Mouse (Mus musculus) liver, embryonic 12.5 days (tissue): Measurements from ENCODE around the gene Rars2. TPM values are rescaled to one million over a fixed set of nuclear protein-coding genes. Genes with fewer than 3 reads are reported as not detected.
A peak's percentile ranks its signal among the peaks of the same experiment; 100 is the strongest.
"Not testable (repeated sequence)": the region's sequence is repeated elsewhere in the genome, so short reads cannot be mapped to it uniquely, and the experiment has no call there.

Source experiments
- ATAC-seq: fragments of 200-750 bp; cut with Nextera tagmentation; 2 replicates; pipeline ENCODE4 v1.8.0; 2017; ENCODE audit warnings: moderate number of reproducible peaks, mild to moderate bottlenecking, moderate library complexity
- H3K27ac ChIP-seq: fragments of 300-500 bp; sonication (generic); 2 replicates; pipeline ENCODE4 v1.5.1; 2016; ENCODE audit warnings: mild to moderate bottlenecking
- H3K27me3 ChIP-seq: fragments of 300-500 bp; sonication (generic); replicated peaks from 2 replicates; pipeline ENCODE4 v1.6.1; 2016; ENCODE audit warnings: mild to moderate bottlenecking, moderate library complexity
- H3K36me3 ChIP-seq: fragments of 300-500 bp; sonication (generic); 2 replicates; pipeline ENCODE4 v1.6.1; 2016; ENCODE audit warnings: mild to moderate bottlenecking, moderate library complexity
- H3K4me1 ChIP-seq: fragments of 300-500 bp; sonication (generic); 2 replicates; pipeline ENCODE4 v1.6.1; 2016
- H3K4me2 ChIP-seq: fragments of 300-500 bp; sonication (generic); 2 replicates; pipeline ENCODE4 v1.6.1; 2016; ENCODE audit warnings: mild to moderate bottlenecking, moderate library complexity
- H3K4me3 ChIP-seq: fragments of 300-500 bp; sonication (generic); 2 replicates; pipeline ENCODE4 v1.5.1; 2016; ENCODE audit warnings: mild to moderate bottlenecking, moderate library complexity
- H3K9ac ChIP-seq: fragments of 300-500 bp; sonication (generic); 2 replicates; pipeline ENCODE4 v1.6.1; 2016; ENCODE audit warnings: mild to moderate bottlenecking, moderate library complexity
- H3K9me3 ChIP-seq: fragments of 300-500 bp; sonication (generic); replicated peaks from 2 replicates; pipeline ENCODE4 v1.6.1; 2016; ENCODE audit warnings: mild to moderate bottlenecking, moderate library complexity
- WGBS: fragments of 180-500 bp; shearing (Covaris S2); methylation state at CpG from one replicate; pipeline ENCODE4 v1.1.7; 2016; ENCODE audit not compliant: insufficient replicate concordance; 5-methylcytosine and 5-hydroxymethylcytosine counted together
- polyA plus RNA-seq: library from polyadenylated mRNA; unstranded; fragments of >200 nt; fragmentation: Nextera tagmentation; extraction: Ambion mirVana; gene quantifications from 2 replicates; pipeline ENCODE4 v1.2.1, GENCODE M21; 2016

The Rars2 gene
- polyA plus RNA-seq, result 50.9 and 51.3 TPM in 2 replicates

DNA sequence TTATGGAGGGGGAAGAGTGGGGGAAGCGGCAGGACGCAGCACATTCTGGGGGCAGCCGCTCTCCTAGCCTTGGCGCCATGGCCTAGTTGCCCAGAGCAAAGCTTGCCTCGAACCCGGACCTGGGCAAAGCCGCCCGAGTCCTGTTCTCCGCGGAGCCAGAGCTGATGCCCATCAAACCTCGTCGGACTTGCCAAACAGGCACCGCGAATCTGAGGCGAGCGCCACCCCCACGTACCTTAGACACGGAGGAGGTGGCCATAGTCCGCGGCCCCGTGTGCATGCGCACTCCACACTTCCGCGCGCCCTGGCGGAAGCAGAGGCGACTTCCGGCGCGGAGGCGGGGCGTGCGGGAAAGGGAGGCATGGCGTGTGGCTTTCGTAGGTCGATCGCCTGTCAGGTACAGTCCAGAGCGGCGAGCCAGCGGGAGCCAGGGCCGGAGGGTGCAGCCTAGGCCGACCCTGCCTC lies at the start of gene Rars2, which contains the start of gene Orc3:
Gene Rars2, plus strand, starts transcription at position 328 of the 465 bp plus-strand sequence.
Gene Orc3, minus strand, starts transcription at position 315 of the 465 bp plus-strand sequence.
- under 1% methylated on average over 42 of the region's 42 CpGs for WGBS
- Histone ChIP-seq H3K9ac (peak within 1 kb of the TSS; percentile 87), H3K4me2 (peak within 1 kb of the TSS; percentile 85), H3K27ac (peak within 1 kb of the TSS; percentile 88), H3K4me3 (peak within 1 kb of the TSS; percentile 75), H3K4me1 (peaks cover 34% of the 10 kb centered on the region), H3K27me3 (no peaks in the 10 kb centered on the region), H3K36me3 (peaks cover 7% of the 10 kb centered on the region), H3K9me3 (no peaks in the 10 kb centered on the region)
- ATAC-seq, result peak; percentile 98

DNA sequence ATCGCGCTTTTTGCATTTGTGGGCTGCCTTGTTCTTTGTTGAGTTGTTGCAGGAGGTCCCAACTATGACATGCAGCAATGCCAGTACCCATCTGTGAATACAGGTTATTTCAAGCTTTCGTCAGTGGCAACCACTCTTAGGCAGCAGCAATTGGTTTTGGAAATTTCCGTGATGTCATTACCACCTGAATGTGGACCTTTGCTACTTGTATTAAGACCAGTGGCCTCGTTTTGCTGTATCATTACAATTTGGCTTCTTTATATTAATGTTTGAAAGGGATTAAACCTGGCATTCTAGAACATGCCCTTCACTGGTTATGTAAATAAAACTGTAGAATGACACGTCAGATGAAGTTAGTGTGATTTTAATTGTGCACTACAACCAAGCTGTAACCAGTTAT lies 48.5 kb upstream of the Rars2 start:
- no peaks in the 10 kb centered on the region for H3K27me3 ChIP-seq
- H3K9me3 ChIP-seq, result no peaks in the 10 kb centered on the region
- H3K36me3 ChIP-seq, result peaks cover 84% of the 10 kb centered on the region
- no peak overlapping the region for H3K4me3 ChIP-seq
- no peak for ATAC-seq
- H3K27ac ChIP-seq, result no peak overlapping the region
- H3K9ac ChIP-seq, result no peak overlapping the region
- WGBS, result 91% methylated on average over 6 of the region's 6 CpGs
- no peak overlapping the region for H3K4me2 ChIP-seq
- H3K4me1 ChIP-seq, result peaks cover 2% of the 10 kb centered on the region; the same call in 1 of the 2 replicates

DNA sequence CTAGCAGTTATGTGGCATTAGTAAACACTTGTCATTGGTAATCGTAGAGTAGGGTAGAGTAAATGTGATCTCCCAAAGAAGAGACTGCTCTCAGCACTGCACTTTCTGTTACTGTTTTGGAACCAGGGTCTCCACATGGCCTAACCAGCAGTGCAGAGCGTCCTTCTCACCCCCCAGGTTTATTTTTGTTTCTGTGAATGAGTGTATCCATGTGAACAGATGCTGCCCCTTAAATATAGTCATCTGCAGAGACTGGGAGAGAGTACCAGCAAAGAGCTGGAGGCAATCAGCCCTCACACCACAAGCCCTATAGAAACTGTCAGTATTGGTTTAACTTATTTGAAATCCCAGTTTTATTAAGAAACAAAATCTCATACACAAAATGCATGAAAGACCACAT lies 41.9 kb upstream of the Rars2 start:
- Histone ChIP-seq H3K9ac (no peak overlapping the region), H3K4me2 (no peak overlapping the region), H3K27ac (no peak overlapping the region), H3K9me3 (no peaks in the 10 kb centered on the region), H3K36me3 (peaks cover 98% of the 10 kb centered on the region), H3K4me1 (no peaks in the 10 kb centered on the region), H3K27me3 (no peaks in the 10 kb centered on the region), H3K4me3 (no peak overlapping the region)
- WGBS, result 75% methylated on average over 2 of the region's 2 CpGs
- ATAC-seq, result no peak

DNA sequence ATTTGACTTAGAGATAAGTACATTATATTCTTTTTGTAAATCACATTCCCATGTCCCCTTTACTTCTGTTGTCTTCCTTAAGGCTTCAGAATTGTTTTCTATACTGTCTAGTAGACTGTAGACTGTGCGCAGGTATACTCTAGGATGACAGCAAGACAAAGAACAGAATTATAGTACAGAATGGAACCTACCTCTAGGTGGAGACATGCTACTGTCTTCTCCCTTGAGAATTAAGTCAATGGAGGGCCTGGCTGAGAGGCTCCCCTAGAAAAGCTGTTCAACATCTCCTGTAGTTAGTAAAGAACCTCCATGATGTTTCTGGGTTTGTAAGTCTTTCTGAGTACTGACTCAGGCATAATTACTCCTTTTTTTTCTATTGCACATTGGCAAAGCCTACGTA lies 37.7 kb upstream of the Rars2 start:
- no peak for ATAC-seq
- H3K36me3 ChIP-seq, result peaks cover 95% of the 10 kb centered on the region
- 94% methylated on average over 2 of the region's 2 CpGs for WGBS
- peaks cover 2% of the 10 kb centered on the region; the same call in 1 of the 2 replicates for H3K4me1 ChIP-seq
- no peak overlapping the region for H3K27ac ChIP-seq
- H3K4me2 ChIP-seq, result no peak overlapping the region
- no peaks in the 10 kb centered on the region for H3K27me3 ChIP-seq
- H3K9ac ChIP-seq, result no peak overlapping the region
- H3K4me3 ChIP-seq, result no peak overlapping the region
- no peaks in the 10 kb centered on the region for H3K9me3 ChIP-seq

DNA sequence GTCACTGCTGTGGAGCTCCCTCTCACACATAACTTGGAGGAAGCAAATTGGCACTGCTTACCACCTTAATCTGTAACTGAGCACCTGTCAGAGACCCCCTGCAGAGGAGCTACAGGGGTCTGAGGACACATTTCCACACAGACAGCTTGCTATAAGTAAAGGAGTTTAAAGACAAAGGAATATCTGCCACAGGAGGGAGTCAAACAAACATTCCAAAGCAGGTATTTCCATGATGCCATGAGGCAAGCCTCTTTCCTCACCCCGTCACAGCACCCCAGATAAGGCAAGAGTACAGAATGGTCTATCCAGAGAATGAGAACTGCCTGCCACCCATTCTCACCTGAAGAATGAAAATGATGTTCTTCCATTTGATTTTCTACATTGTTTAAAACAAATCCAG lies 35.5 kb upstream of the Rars2 start:
- no peak for ATAC-seq
- peaks cover 96% of the 10 kb centered on the region for H3K36me3 ChIP-seq
- no peak overlapping the region for H3K4me3 ChIP-seq
- H3K9ac ChIP-seq, result no peak overlapping the region
- no peaks in the 10 kb centered on the region for H3K9me3 ChIP-seq
- H3K4me1 ChIP-seq, result peaks cover 3% of the 10 kb centered on the region; the same call in 1 of the 2 replicates
- H3K4me2 ChIP-seq, result no peak overlapping the region
- H3K27me3 ChIP-seq, result no peaks in the 10 kb centered on the region
- WGBS, result 74% methylated on average over 1 of the region's 1 CpGs
- no peak overlapping the region for H3K27ac ChIP-seq

DNA sequence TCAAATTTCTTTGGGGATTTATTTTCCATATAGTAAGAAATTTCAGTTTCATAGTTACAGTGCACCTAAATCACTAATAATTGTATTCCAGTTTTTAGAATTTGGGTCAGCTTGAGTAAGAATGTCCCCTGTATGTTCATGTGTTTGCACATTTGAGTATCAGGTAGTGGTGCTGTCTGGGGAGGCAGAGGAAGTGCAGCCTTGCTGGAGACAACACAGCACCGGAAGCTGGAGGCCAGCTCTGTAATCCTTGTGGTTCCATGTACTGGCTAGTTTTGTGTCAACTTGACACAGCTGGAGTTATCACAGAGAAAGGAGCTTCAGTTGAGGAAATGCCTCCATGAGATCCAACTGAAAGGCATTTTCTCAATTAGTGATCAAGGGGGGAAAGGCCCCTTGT lies 33.3 kb upstream of the Rars2 start:
- not testable (repeated sequence) for H3K9me3 ChIP-seq, H3K9ac ChIP-seq, H3K4me1 ChIP-seq, H3K4me2 ChIP-seq, H3K27me3 ChIP-seq, ATAC-seq, H3K27ac ChIP-seq, H3K4me3 ChIP-seq
- peaks cover 89% of the 10 kb centered on the region for H3K36me3 ChIP-seq
- whole genome bisulfite sequencing, result 33% methylated on average over 1 of the region's 1 CpGs

DNA sequence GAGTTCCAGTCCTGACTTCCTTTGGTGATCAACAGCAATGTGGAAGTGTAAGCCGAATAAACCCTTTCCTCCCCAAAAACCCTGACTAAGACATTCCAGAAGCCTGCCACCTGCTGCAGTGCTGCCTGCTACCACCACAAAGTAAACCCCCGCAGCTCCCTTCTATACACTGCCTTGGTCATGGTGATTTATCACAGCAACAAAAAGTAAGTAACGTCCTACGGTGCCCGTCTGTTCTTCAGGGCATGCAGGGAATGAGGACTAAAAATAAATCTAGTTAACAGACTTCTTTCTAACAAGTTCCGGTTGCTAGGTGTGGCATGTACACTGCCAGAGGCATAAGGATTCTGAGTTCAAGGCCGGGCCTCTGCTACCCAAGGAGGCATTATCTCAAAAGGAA lies 32.8 kb upstream of the Rars2 start:
- H3K27me3 ChIP-seq, result no peaks in the 10 kb centered on the region
- H3K4me2 ChIP-seq, result no peak overlapping the region
- no peak overlapping the region for H3K4me3 ChIP-seq
- peaks cover 87% of the 10 kb centered on the region for H3K36me3 ChIP-seq
- WGBS, result 64% methylated on average over 7 of the region's 7 CpGs
- H3K9ac ChIP-seq, result no peak overlapping the region
- H3K27ac ChIP-seq, result no peak overlapping the region
- no peak for ATAC-seq
- H3K9me3 ChIP-seq, result no peaks in the 10 kb centered on the region
- H3K4me1 ChIP-seq, result peaks cover 3% of the 10 kb centered on the region; the same call in 1 of the 2 replicates

DNA sequence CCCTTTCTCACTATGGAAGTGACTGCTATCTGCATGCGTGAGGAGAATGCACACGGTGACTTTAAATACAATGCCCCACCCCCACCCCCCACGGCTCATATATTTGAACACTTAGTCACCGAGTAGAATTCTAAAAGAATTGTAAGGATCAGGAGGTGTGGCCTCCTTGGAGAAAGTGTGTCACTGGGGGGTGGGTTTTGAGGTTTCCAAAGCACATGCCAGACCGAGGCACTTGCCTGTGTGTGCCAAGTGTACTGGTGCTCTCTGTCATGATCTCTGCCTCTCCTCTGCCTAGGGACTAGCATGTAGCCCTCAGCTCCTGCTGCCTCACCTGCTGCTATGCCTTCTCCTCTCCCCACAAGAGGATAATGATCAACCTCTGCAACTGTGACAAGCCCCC lies 32.3 kb upstream of the Rars2 start:
- ATAC-seq, result no peak
- no peaks in the 10 kb centered on the region for H3K9me3 ChIP-seq
- no peak overlapping the region for H3K4me3 ChIP-seq
- no peak overlapping the region for H3K9ac ChIP-seq
- 63% methylated on average over 5 of the region's 5 CpGs for WGBS
- peaks cover 3% of the 10 kb centered on the region; the same call in 1 of the 2 replicates for H3K4me1 ChIP-seq
- H3K27me3 ChIP-seq, result no peaks in the 10 kb centered on the region
- H3K36me3 ChIP-seq, result peaks cover 87% of the 10 kb centered on the region
- H3K27ac ChIP-seq, result no peak overlapping the region
- no peak overlapping the region for H3K4me2 ChIP-seq

DNA sequence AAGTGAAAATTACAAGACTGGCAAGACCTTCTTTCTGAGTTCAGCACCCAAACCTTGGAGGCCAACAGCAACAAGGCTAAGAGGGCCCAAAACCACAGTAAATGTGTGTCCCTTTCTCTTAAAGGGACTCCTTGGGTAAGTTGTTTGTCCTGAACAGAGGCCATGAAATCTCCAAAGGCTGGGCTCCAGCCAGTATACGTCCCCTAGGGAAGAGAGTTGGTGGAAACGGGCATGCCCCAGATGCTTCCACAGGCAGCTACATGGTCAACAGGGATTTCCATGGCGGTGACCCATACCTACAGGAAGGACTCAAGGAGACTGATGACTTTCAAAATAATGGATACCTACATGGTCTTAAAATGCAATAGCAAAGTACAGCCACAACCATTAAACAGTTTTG lies 31.3 kb upstream of the Rars2 start:
- Histone ChIP-seq H3K9me3 (no peaks in the 10 kb centered on the region), H3K4me2 (no peak overlapping the region), H3K4me3 (no peak overlapping the region), H3K36me3 (peaks cover 82% of the 10 kb centered on the region), H3K9ac (no peak overlapping the region), H3K27ac (no peak overlapping the region), H3K4me1 (peaks cover 3% of the 10 kb centered on the region; the same call in 1 of the 2 replicates), H3K27me3 (no peaks in the 10 kb centered on the region)
- 92% methylated on average over 3 of the region's 3 CpGs for whole genome bisulfite sequencing
- no peak for ATAC-seq

DNA sequence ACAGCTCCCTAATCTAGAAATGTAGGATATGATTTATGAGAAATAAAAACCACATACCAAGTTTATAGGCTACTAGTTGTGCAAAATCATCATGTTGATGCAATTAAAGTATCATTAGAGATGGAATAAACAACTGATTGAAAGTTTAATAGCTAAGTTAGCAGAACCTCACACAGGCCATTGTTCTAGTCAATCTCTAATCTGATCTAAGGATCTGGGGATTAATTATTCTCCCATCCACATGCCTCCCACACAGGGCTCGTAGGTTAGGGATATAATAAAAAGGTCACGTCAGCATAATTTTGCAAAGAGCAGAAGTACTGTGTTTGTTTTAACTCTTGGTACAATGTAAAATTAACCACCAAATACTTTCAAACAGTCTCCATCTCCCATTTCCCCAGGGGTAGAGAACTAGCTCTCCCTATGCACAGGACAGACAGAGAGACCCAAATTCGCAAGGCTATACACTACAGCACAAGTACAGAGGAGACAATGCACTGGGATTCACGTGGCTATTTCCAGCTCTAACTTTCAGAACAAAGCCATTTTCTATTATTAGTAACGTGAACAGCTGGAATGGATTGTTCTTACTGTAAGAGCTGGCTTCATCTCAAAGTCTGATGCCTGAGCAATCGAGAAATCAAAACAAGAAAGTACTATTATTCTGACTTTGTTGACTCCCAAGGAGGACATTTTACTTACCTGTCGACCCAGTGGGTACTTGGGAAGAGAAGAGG lies 29.7 kb upstream of the Rars2 start:
- H3K27ac ChIP-seq, result no peak overlapping the region
- WGBS, result 81% methylated on average over 7 of the region's 7 CpGs
- no peak overlapping the region for H3K9ac ChIP-seq
- H3K9me3 ChIP-seq, result no peaks in the 10 kb centered on the region
- peaks cover 73% of the 10 kb centered on the region for H3K36me3 ChIP-seq
- H3K27me3 ChIP-seq, result no peaks in the 10 kb centered on the region
- H3K4me3 ChIP-seq, result no peak overlapping the region
- H3K4me2 ChIP-seq, result no peak overlapping the region
- H3K4me1 ChIP-seq, result peaks cover 3% of the 10 kb centered on the region; the same call in 1 of the 2 replicates
- no peak for ATAC-seq

DNA sequence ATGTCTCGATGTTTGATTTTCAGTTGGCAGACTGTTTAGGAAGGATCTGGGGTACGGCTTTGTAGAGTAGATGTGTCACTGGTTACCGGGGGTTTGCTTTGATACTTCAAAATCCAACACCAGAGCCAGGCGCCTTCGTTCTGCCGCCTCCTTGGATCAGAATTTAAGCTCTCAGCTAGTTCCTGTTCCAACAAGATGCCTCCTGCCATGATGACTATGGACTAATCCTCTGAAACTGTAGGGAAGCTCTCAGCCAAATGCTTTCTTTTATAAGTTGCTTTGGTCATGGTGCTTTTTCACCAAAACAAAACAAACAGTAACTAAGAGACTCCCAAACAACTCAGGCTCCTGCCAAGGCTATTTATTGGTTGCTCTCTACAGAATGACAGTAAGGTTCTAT lies 11.6 kb upstream of the Rars2 start:
- ATAC-seq, result no peak
- no peak overlapping the region for H3K4me2 ChIP-seq
- no peaks in the 10 kb centered on the region for H3K4me1 ChIP-seq
- H3K36me3 ChIP-seq, result peaks cover 78% of the 10 kb centered on the region
- 91% methylated on average over 6 of the region's 6 CpGs for WGBS
- no peaks in the 10 kb centered on the region for H3K9me3 ChIP-seq
- no peak overlapping the region for H3K9ac ChIP-seq
- H3K4me3 ChIP-seq, result no peak overlapping the region
- H3K27ac ChIP-seq, result no peak overlapping the region
- no peaks in the 10 kb centered on the region for H3K27me3 ChIP-seq

DNA sequence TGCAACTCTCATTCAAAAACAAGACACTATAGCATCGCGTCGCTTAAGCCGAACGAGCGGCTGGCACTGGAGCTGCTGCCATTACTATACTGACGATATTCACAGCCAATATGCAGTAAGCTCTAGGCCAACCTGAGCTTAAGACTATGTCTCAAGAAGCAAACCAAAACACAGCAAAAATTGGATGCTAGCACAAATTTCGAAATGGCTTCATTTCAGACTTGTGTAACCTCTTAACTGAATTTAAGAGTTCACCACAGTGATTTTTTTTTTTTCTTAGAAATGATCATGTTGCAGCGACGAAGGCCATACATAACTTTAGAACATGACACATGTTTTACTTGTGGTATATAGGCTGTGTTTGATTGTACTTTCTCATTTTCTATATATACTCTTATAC lies 8.1 kb upstream of the Rars2 start:
- ATAC-seq, result no peak
- Histone ChIP-seq H3K27ac (no peak overlapping the region), H3K4me2 (no peak overlapping the region), H3K27me3 (no peaks in the 10 kb centered on the region), H3K9me3 (no peaks in the 10 kb centered on the region), H3K36me3 (peaks cover 69% of the 10 kb centered on the region), H3K4me3 (no peak overlapping the region), H3K9ac (no peak overlapping the region), H3K4me1 (no peaks in the 10 kb centered on the region)
- 92% methylated on average over 10 of the region's 10 CpGs for WGBS
